Mouse (Mus musculus) lung, postnatal 0 days (tissue): ENCODE data around the gene Ppp1r35. TPM values are rescaled to one million over a fixed set of nuclear protein-coding genes. Genes with fewer than 3 reads are reported as not detected.
A peak's percentile ranks its signal among the peaks of the same experiment; 100 is the strongest.

ENCODE experiments used
- ATAC-seq: fragments of 200-750 bp; cut with Nextera tagmentation; 2 replicates; pipeline ENCODE4 v1.8.0; 2017; ENCODE audit warnings: moderate library complexity
- DNase-seq: peaks from one replicate; pipeline ENCODE4 v3.0.0-alpha.2; 2016; ENCODE audit warnings: low spot score
- H3K27ac ChIP-seq: fragments of 300-500 bp; sonication (generic); 2 replicates; pipeline ENCODE4 v1.5.1; 2014; ENCODE audit warnings: antibody characterized with exemption, mild to moderate bottlenecking, low read length, mixed read lengths
- H3K27me3 ChIP-seq: fragments of 300-500 bp; sonication (generic); replicated peaks from 2 replicates; pipeline ENCODE4 v1.6.1; 2014; ENCODE audit warnings: low read length, mixed read lengths; ENCODE audit not compliant: insufficient read depth
- H3K36me3 ChIP-seq: fragments of 300-500 bp; sonication (generic); 2 replicates; pipeline ENCODE4 v1.6.1; 2014; ENCODE audit warnings: low read length, mixed read lengths; ENCODE audit not compliant: insufficient read depth
- H3K4me1 ChIP-seq: fragments of 300-500 bp; sonication (generic); 2 replicates; pipeline ENCODE4 v1.6.1; 2014; ENCODE audit warnings: antibody characterized with exemption, low read depth, low read length, mixed read lengths; ENCODE audit not compliant: insufficient read depth
- H3K4me2 ChIP-seq: fragments of 300-500 bp; sonication (generic); replicated peaks from 2 replicates; pipeline ENCODE4 v1.6.1; 2014; ENCODE audit warnings: low read depth, mild to moderate bottlenecking, low read length, moderate library complexity, mixed read lengths
- H3K4me3 ChIP-seq: fragments of 300-500 bp; sonication (generic); 2 replicates; pipeline ENCODE4 v1.5.1; 2014; ENCODE audit warnings: low read depth, low read length
- H3K9ac ChIP-seq: fragments of 300-500 bp; sonication (generic); replicated peaks from 2 replicates; pipeline ENCODE4 v1.6.1; 2014; ENCODE audit warnings: low read depth, mild to moderate bottlenecking
- H3K9me3 ChIP-seq: fragments of 300-500 bp; sonication (generic); 2 replicates; pipeline ENCODE4 v1.6.1; 2016; ENCODE audit warnings: low read length, mixed read lengths
- CTCF ChIP-seq: IDR thresholded peaks from 2 replicates; pipeline ENCODE4 v1.5.1; 2016; ENCODE audit warnings: antibody characterized with exemption, mild to moderate bottlenecking
- EP300 ChIP-seq: IDR thresholded peaks from 2 replicates; pipeline ENCODE4 v1.6.1; 2016; ENCODE audit warnings: antibody characterized with exemption, mild to moderate bottlenecking, control low read depth
- WGBS: fragments of 180-500 bp; shearing (Covaris S2); extraction: QIAGEN DNeasy Blood & Tissue Kit; methylation state at CpG from one replicate; pipeline ENCODE4 v1.1.7; 2014; 5-methylcytosine and 5-hydroxymethylcytosine counted together
- polyA plus RNA-seq: library from polyadenylated mRNA; unstranded; fragments of >200 nt; fragmentation: Nextera tagmentation; extraction: Ambion mirVana; gene quantifications from 2 replicates; pipeline ENCODE4 v1.2.1, GENCODE M21; 2015

Gene Ppp1r35
- polyA plus RNA-seq, 1 experiment from 2014 or later, result 29.8 TPM

- ATAC-seq, result peak; percentile 18; the same call in 1 of the 2 replicates
- H3K27ac ChIP-seq, result no peak overlapping the region
- TF ChIP-seq CTCF (no peak), EP300 (no peak)
- 46% methylated on average over 3 of the region's 3 CpGs for WGBS
- H3K36me3 ChIP-seq, result peaks cover 16% of the 10 kb centered on the region; the same call in 1 of the 2 replicates
- peak; percentile 57 for DNase-seq
- H3K27me3 ChIP-seq, result no peaks in the 10 kb centered on the region
- H3K4me2 ChIP-seq, result no peak overlapping the region
- H3K9ac ChIP-seq, result no peak overlapping the region
- H3K4me3 ChIP-seq, result no peak overlapping the region
- no peaks in the 10 kb centered on the region for H3K9me3 ChIP-seq
- peaks cover 9% of the 10 kb centered on the region for H3K4me1 ChIP-seq
These were observed 22.5 kb upstream of the Ppp1r35 start for GRCm38 (mm10) chr5:137756106-137756505.

- 48% methylated on average over 10 of the region's 10 CpGs for WGBS
- H3K27me3 ChIP-seq, result no peaks in the 10 kb centered on the region
- H3K9me3 ChIP-seq, result no peaks in the 10 kb centered on the region
- no peak overlapping the region for H3K4me2 ChIP-seq
- DNase-seq (peak; percentile 84), ATAC-seq (peak; percentile 46)
- H3K4me1 ChIP-seq, result peaks cover 9% of the 10 kb centered on the region
- H3K27ac ChIP-seq, result no peak overlapping the region
- TF ChIP-seq CTCF, result peak; percentile 97
- no peak for TF ChIP-seq EP300
- H3K36me3 ChIP-seq, result peaks cover 8% of the 10 kb centered on the region; the same call in 1 of the 2 replicates
- H3K9ac ChIP-seq, result no peak overlapping the region
- no peak overlapping the region for H3K4me3 ChIP-seq
These were observed 21.6 kb upstream of the Ppp1r35 start for GRCm38 (mm10) chr5:137756882-137757661.

DNA sequence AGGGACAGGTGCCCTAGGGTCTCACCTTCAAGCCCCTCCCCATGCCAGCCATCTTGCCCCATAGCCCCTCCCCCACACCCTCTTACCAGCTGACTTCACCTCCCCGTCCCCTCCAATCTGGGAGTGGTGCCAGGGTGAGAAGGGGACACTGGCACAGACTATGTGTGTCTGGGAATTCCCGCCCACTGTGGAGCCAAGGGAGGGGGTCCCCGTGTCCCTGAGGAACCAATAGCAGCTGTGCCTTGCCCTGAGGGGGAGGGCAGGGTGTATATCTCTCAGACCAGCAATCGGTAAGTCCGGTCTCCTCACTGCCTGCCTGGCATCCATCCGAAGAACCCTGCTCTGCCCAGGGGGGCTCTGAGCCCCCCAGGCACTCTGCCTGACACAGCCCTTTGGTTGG lies 20.8 kb upstream of the Ppp1r35 start:
- ATAC-seq, result no peak

DNA sequence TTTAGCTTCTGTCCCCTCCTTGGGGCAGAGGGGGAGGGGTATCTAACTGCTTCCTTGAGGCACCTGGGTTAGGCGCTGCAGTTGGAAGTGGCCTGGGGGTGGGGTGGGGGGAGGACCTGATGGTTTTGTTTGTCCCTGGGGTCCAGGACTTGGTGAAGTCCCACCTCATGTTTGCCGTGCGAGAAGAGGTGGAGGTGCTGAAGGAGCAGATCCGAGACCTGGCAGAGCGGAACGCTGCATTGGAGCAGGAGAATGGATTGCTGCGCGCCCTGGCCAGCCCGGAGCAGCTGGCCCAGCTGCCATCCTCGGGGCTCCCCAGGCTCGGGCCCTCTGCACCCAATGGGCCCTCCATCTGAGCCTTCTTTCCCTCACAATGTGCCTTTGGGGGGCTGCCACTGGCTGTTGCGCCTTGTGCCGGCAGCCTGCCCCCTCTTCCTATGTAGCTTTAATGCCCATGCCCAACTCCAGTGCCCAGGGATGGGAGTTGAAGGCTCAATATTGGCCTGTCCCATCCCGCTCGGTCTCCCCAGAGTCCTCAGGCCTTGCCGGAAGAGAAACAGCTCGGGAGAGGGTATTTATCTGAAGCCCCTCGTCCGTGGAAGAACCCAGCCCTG lies 19.6 kb upstream of the Ppp1r35 start:
- peak overlapping the region; percentile 32; the same call in 1 of the 2 replicates for H3K27ac ChIP-seq

More for the DNA sequence above, 20.8 kb upstream of the Ppp1r35 start:
- Histone ChIP-seq H3K27ac (no peak overlapping the region), H3K9ac (no peak overlapping the region; the same call in 1 of the 2 replicates), H3K4me3 (no peak overlapping the region), H3K27me3 (no peaks in the 10 kb centered on the region), H3K9me3 (no peaks in the 10 kb centered on the region), H3K4me2 (no peak overlapping the region), H3K36me3 (0 out of 2 replicates have a peak, but pooled peaks cover 3% of the 10 kb centered on the region), H3K4me1 (peaks cover 7% of the 10 kb centered on the region)
- 41% methylated on average over 6 of the region's 6 CpGs for WGBS
- DNase-seq, result no peak
- TF ChIP-seq CTCF (no peak), EP300 (no peak)

DNA sequence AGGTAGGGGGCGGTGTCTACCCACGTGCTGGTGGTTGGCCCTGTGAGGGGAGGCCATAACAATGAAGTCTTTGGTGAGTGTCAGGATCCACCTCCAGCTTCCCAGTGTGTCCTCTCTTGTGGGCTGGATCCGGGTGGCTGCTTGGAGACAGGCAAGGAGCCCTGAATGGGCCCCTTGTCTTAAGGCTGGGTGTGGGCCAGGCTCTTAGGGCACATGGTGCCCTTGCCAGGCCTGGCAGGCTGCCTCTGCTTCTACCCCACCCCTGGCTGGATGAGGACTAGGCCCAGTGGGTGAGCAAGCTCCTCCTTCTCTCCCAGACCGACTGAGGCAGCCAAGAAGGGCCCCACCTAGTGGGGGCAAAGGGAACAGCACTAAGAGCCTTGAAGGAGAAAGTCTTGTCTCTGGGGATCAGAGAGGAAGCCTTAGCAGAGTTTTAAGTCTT lies 18.7 kb upstream of the Ppp1r35 start:
- TF ChIP-seq CTCF, result peak; percentile 92
- TF ChIP-seq EP300, result 0 out of 2 replicates have a peak, but pooled peaks have one; percentile 26
- DNase-seq (peak; percentile 96), ATAC-seq (peak; percentile 92)
- H3K4me2 ChIP-seq, result no peak overlapping the region
- no peaks in the 10 kb centered on the region for H3K27me3 ChIP-seq
- 20% methylated on average over 4 of the region's 4 CpGs for WGBS
- no peak overlapping the region for H3K9ac ChIP-seq
- H3K36me3 ChIP-seq, result 0 out of 2 replicates have a peak, but pooled peaks cover 3% of the 10 kb centered on the region
- no peaks in the 10 kb centered on the region for H3K9me3 ChIP-seq
- H3K4me1 ChIP-seq, result peaks cover 5% of the 10 kb centered on the region
- no peak overlapping the region for H3K4me3 ChIP-seq
- 0 out of 2 replicates have a peak overlapping the region, but pooled peaks have one; percentile 33 for H3K27ac ChIP-seq

More for the DNA sequence above, 19.6 kb upstream of the Ppp1r35 start:
- 86% methylated on average over 19 of the region's 19 CpGs for WGBS
- Histone ChIP-seq H3K4me2 (no peak overlapping the region), H3K4me1 (peaks cover 5% of the 10 kb centered on the region), H3K9ac (no peak overlapping the region), H3K27me3 (no peaks in the 10 kb centered on the region), H3K4me3 (no peak overlapping the region), H3K36me3 (0 out of 2 replicates have a peak, but pooled peaks cover 3% of the 10 kb centered on the region), H3K9me3 (no peaks in the 10 kb centered on the region)
- no peak for TF ChIP-seq EP300
- TF ChIP-seq CTCF, result no peak
- ATAC-seq (no peak), DNase-seq (no peak)

DNA sequence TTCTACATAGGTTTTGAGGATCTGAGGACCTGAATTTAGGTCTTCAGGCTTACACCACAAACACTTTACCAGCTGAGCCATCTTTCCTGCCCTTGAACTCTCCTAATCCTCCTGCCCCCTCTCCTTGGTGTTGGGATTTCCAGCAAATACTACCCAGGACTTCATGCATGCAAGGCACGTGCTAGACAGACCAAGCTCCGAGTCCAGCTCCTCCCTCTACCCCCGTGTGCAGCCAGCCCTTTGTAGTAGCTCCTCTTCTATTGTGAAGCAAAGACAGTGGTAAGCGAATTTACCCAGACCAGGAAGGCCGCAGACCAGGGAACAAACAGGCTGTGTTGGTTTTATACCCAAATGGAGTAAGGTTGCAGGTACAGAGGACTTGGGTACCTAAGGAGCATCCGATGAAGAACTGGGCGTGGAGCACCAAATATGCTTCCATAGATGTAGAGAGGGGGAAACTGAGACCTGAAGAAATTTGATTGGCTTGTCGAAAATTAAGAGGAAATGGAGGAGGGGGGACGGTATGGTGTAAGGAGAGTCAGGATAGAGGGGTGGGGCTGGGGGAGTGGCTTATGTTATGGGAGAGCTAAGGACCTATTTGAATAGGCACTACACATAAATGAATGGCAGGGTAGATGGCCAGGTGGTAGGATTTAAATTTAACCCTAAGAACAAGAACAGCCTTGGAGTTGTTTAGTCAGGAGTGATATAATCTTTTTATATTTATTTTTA lies 13.9 kb upstream of the Ppp1r35 start:
- DNase-seq (no peak), ATAC-seq (no peak)
- no peak overlapping the region for H3K9ac ChIP-seq
- H3K27me3 ChIP-seq, result no peaks in the 10 kb centered on the region
- no peak for TF ChIP-seq EP300
- no peak for TF ChIP-seq CTCF
- no peaks in the 10 kb centered on the region for H3K36me3 ChIP-seq
- no peak overlapping the region for H3K4me3 ChIP-seq
- H3K4me1 ChIP-seq, result no peaks in the 10 kb centered on the region; the same call in 1 of the 2 replicates
- H3K9me3 ChIP-seq, result no peaks in the 10 kb centered on the region
- no peak overlapping the region for H3K27ac ChIP-seq
- WGBS, result 56% methylated on average over 9 of the region's 9 CpGs
- no peak overlapping the region for H3K4me2 ChIP-seq
